Mouse (Mus musculus): Measurements from ENCODE around the gene Ifna6. TPM values are rescaled to one million over a fixed set of nuclear protein-coding genes. Genes with fewer than 3 reads are reported as not detected.
A peak's percentile ranks its signal among the peaks of the same experiment; 100 is the strongest.

The Ifna6 gene
- total RNA-seq, 2 experiments from 2014 or later = not detected

DNA sequence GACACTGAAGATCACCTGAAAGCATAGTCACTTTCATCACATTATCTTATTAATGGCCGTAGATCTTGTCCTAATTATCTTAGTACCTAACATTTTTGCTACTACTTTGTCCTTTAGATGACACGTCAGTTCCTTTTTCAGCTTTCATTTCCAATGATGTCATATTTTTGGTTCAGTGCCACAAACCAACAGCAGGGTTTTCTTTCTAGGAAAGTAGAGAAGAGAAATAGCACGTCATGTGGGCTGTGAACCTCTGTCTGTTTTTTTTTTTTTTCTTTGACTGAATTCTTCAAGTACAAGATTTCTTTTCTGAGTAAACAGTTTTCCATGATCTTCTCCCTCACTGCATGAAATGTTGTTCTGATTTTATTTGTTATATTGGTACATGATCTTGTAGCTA is 12.8 kb downstream of the Ifna6 start:
- intact Hi-C loops (cut with DNase I) = no loop called here
- no peak for DNase-seq

- intact Hi-C loops (cut with DNase I) = no loop called here
- no peak for DNase-seq
Observed at GRCm38 (mm10) chr4:88841438-88841911, 14.3 kb downstream of the Ifna6 start, which contains the start of gene Ifna4. Ifna4 (plus strand) TSS chr4:88841861.

GRCm38 (mm10) chr4:88845334-88845733 is 18.1 kb downstream of the Ifna6 start:
- DNase-seq = no peak
- intact Hi-C loops (cut with DNase I) = no loop called here

DNA sequence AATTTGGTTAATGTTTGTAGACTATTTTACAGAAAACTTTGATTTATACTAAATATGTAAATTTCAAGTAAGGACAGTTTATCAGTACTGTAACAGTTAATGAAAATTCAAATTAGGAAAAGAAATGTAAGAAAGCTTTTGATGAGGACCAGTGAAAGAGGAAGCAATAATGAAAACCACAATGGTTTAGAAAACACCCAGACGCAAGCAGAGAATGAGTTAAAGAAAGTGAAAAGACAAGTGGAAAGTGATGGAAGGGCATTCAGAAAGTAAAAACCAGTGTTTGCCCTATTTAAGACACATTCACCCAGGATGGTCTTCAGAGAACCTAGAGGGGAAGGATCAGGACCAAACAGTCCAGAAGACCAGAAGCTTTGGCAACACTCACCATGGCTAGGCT is 22.5 kb downstream of the Ifna6 start, which contains the start of gene Ifna1:
TSS of gene Ifna1 (plus strand) at position 390 of the 400 bp plus-strand sequence.
- DNase-seq = no peak
- intact Hi-C loops (cut with DNase I) = no loop called here

DNA sequence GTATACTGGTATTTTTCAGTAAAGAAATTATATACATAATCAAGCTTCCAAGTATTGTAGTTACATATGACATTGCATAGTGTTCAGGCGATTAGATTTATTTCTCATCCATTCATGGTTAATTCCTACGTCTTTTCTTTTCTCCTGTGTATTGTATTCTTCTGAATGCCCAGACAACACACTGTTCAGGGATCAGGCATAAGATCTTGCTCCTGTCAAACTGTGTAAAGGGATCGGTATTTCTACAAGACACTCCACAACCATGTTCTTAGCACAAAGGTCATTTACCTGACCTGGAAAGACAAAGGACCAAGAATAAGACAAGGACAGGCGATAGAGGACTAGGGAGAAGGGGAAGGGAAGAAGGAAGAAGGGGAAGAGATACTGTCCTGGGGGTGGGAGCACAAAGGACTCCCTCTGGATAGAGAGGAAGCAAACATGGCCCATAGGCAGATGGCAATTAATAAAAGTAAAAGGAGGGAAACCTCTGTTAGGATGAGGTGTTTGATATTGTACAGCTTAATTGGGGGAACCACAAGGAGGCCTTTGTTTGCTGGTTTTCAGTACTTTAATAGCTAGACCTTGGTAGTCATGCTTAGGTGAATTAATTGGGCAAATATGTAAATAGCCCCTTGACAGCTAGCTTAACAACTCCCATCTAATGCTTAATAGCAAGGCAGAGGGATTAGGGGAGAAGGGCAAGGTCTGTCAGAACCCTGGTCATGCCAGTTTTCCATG is 24.0 kb downstream of the Ifna6 start:
- intact Hi-C loops (cut with DNase I) = no loop called here

GRCm38 (mm10) chr4:88859214-88859613 is 32.0 kb downstream of the Ifna6 start:
- DNase-seq = no peak
- intact Hi-C loops (cut with DNase I) = no loop called here

More for the DNA sequence above, 24.0 kb downstream of the Ifna6 start:
- no peak for DNase-seq

DNA sequence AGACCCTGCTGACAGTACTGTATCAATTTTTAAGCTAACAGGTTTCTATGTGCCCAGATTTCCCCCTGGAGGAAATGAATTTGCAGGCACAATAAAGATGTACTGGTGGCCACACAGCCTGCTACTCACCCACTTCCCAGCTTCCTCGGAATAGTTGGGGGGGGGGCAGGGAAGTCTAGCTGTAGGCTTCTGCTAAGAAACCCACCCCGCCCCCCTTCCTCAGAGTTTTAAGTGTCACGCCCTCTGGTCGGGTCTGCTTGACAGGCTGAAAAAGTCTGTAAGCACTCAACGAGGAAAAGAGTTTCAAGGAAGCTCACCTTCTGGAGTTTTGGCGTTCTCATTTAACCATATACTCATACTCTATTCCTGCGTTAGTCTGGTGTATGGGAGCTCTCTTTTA is 36.1 kb downstream of the Ifna6 start:
- intact Hi-C loops (cut with DNase I) = no loop called here
- DNase-seq = no peak

DNA sequence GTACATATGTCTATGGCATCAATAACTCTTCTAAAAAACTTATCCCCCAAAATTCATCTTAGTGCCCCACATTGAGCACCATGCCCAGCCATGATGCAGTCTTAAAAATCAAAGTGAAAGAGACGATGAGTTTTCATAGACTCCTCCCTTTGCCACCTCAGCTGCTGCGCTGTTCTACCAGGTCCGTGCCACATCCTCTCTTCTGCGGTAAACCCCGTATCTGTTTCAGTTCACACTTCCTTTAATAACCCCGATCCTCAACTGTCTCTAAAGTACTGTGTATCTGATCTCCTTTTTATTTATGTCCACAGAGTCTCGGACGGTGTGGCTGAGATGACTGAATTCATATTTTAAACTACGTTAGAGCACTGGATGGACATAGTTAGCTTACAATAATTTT is 37.4 kb downstream of the Ifna6 start:
- DNase-seq = no peak
- intact Hi-C loops (cut with DNase I) = no loop called here

DNA sequence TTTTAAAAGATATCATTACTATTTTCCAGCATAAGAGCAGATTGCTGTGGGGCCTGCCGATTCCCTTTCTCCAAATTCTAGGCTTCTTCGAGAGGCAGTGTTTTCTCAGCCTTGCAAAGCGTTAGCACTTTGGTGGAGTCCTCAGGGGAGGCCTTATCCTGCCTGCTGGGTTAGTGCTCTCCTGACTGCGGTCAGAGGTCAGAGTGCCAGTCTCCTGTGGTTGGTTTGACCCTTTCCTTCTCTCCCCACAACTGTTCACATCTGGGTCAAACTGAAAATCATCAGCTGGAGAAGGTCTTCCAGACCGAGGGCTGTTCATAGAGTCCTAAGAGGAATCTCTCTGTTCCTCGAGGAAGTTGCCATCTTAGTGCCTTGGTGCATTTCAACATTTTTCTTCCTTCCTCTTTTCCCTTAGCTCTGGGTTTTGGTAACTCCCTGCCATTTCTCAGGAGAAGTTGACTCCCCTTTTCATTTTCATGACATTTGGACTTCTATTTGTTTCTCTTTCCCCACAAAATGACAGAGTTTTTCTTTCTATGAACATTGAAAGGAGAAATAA is 37.9 kb downstream of the Ifna6 start:
- DNase-seq = no peak
- intact Hi-C loops (cut with DNase I) = no loop called here

DNA sequence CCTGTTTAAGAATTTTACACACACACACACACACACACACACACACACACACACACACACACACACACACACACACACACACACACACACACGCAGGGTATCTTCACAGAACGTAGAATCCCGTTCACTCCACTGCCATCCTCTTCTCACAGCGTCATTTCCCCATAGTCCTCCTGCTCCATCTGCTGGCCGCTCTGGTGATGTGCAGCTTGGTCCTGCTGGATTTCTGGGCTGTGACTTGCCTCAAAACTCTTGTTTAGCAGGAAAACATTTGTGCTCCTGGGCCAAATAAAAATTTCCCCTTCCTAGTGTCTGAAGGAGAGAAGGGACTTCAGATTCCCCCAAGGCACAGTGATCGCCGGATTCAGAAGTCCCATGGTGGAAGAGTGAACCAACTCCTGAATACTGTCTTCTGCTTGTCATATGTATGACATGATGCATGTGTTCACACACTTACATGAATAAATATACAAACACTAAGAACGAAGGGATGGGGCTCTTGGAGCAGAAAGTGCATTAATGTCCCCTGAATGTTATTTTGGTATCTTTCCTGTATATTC is 40.2 kb downstream of the Ifna6 start:
- intact Hi-C loops (cut with DNase I) = no loop called here
- peak; percentile 23 to 43 for DNase-seq

DNA sequence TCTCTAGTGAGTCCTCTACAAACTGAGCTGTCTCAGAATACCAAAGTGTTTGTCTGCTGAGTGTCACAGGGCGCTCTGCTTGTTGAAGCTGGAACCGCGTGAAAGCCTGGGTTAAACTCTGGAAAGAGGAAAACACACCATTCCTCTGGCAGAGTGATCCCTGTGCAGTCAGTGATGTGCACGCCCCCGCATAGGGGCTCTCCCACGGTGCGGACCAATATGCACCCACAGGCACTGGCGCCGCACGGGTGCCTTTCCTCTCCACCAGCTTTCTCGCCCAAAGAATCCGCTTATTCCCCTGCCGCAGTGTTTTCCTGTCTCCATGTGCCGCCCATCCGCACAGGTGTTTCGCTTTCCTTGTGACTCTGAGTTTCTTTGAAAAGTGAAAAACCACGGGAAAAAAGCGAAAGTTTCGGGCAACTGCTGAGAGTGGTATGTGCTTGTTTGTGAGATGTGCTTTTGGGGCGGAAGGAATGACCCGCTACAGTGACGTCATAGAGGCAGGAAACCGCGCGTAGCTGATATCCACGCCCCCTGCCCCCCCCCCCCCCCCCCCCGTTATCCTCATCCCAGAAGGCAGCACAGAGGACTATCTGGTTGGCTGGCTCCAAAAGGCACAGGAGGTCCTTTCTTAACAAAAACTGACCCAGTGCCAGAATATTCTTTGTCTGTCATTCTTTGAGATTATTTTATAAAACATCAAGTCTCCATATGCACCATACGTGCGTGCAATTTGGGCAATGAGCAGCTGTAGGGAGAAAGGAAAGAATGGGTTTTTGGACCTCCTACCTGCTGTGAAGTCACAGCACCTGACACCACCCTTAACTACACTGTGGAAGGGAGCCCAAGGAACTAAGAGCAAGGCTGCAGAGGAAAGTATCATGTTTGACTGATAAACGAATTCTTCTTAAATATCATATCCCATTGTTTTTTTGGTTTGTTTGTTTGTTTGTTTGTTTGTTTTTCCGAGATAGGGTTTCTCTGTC is 41.0 kb downstream of the Ifna6 start:
- intact Hi-C loops (cut with DNase I) = no loop called here
- DNase-seq = no peak

- intact Hi-C loops (cut with DNase I) = loop anchor here (2.0 to 10.0 kb wide), 2 partner anchors 256 to 652 kb away; no protein-coding TSS in a partner anchor
- no peak for DNase-seq
Observed at GRCm38 (mm10) chr4:88872691-88873090, 45.5 kb downstream of the Ifna6 start.

GRCm38 (mm10) chr4:88875435-88876095 is 48.3 kb downstream of the Ifna6 start:
- DNase-seq = no peak
- intact Hi-C loops (cut with DNase I) = loop anchor here (10.0 kb wide), 1 partner anchor 649 kb away; no protein-coding TSS in a partner anchor

GRCm38 (mm10) chr4:88876520-88876919 is 49.3 kb downstream of the Ifna6 start:
- intact Hi-C loops (cut with DNase I) = loop anchor here (10.0 kb wide), 1 partner anchor 648 kb away; no protein-coding TSS in a partner anchor
- DNase-seq = no peak

Other genes with a start within 250 kb of the Ifna6 start
- gene Ifna9, start 235.0 kb upstream of the Ifna6 start, total RNA-seq (2021) = not detected
- not detected for gene Ifna12, start 224.0 kb upstream of the Ifna6 start, total RNA-seq (2021)
- gene C87499, start 193.0 kb upstream of the Ifna6 start, total RNA-seq (2021) = not detected
- not detected for gene Ifna13, start 183.0 kb upstream of the Ifna6 start, total RNA-seq (2021)
- gene Ifna16, start 150.5 kb upstream of the Ifna6 start, total RNA-seq (2021) = not detected
- not detected for gene Ifna2, start 143.5 kb upstream of the Ifna6 start, total RNA-seq (2021)
- not detected for gene Ifnab, start 136.1 kb upstream of the Ifna6 start, total RNA-seq (2021)
- under 1 TPM in 1 of 2 experiments, not detected in 1; 0.42 TPM for gene Gm26566, start 105.6 kb upstream of the Ifna6 start, total RNA-seq (2021)
- 10 to 100 TPM; 43.9 to 50.4 TPM for gene Klhl9, start 105.0 kb upstream of the Ifna6 start, total RNA-seq (2021)
- not detected for gene Gm13271, start 72.5 kb upstream of the Ifna6 start, total RNA-seq (2021)
- not detected for gene Gm13283, start 67.3 kb upstream of the Ifna6 start, total RNA-seq (2021)
- not detected for gene Gm13290, start 53.6 kb upstream of the Ifna6 start, total RNA-seq (2021)
- not detected for gene Gm13289, start 50.5 kb upstream of the Ifna6 start, total RNA-seq (2021)
- gene Gm13272, start 47.6 kb upstream of the Ifna6 start, total RNA-seq (2021) = not detected
- not detected for gene Ifnz, start 45.3 kb upstream of the Ifna6 start, total RNA-seq (2021)
- gene Gm13276, start 41.7 kb upstream of the Ifna6 start, total RNA-seq (2021) = not detected
- gene Gm13277, start 38.8 kb upstream of the Ifna6 start, total RNA-seq (2021) = not detected
- gene Gm13278, start 35.9 kb upstream of the Ifna6 start, total RNA-seq (2021) = not detected
- not detected for gene Gm13275, start 32.9 kb upstream of the Ifna6 start, total RNA-seq (2021)
- not detected for gene Gm13279, start 30.0 kb upstream of the Ifna6 start, total RNA-seq (2021)
- not detected for gene Gm13285, start 27.8 kb upstream of the Ifna6 start, total RNA-seq (2021)
- gene Gm13287, start 24.2 kb upstream of the Ifna6 start, total RNA-seq (2021) = not detected
- not detected for gene Gm13288, start 21.9 kb upstream of the Ifna6 start, total RNA-seq (2021)
- gene Ifna7, start 11.2 kb upstream of the Ifna6 start, total RNA-seq (2021) = not detected
- gene Ifna11, start 7.5 kb upstream of the Ifna6 start, total RNA-seq (2021) = not detected
- gene Ifna5, start 8.1 kb downstream of the Ifna6 start, total RNA-seq (2021) = not detected
- not detected for gene Ifna4, start 14.4 kb downstream of the Ifna6 start, total RNA-seq (2021)
- not detected for gene Ifna1, start 22.7 kb downstream of the Ifna6 start, total RNA-seq (2021)
- gene Ifne, start 52.8 kb downstream of the Ifna6 start, total RNA-seq (2021) = not detected